Mouse (Mus musculus): ENCODE measurements around the gene Oas1f. TPM values are rescaled to one million over a fixed set of nuclear protein-coding genes. Genes with fewer than 3 reads are reported as not detected.

Gene Oas1f
- total and polyA plus RNA-seq, 3 experiments, result not detected

GRCm38 (mm10) chr5:120869436-120870015 is 22.4 kb downstream of the Oas1f start:
- no peak for DNase-seq (ENCODE audit: extremely low read depth)
- dilution Hi-C loops (cut with MboI; ENCODE audit: extremely low pct_ligation_motif_present, extremely low pct_unique_long_range_greater_than_20kb, low sequenced_read_pairs) (no loop called here), in situ Hi-C loops (cut with MboI; ENCODE audit: low pct_ligation_motif_present, low pct_unique_long_range_greater_than_20kb, low sequenced_read_pairs) (no loop called here)
- TF ChIP-seq USF2 (conservative IDR thresholded peaks at IDR 0.05; ENCODE audit: low read depth, low read length) (no peak), NRF1 (IDR thresholded peaks at IDR 0.05; ENCODE audit: low read depth, low read length) (no peak), GABPA (IDR thresholded peaks at IDR 0.05; ENCODE audit: insufficient replicate concordance, low read depth, low read length) (no peak), SMC3 (IDR thresholded peaks at IDR 0.05; ENCODE audit: low read depth, low read length) (no peak), NELFE (IDR thresholded peaks at IDR 0.05; ENCODE audit: low read depth, low read length) (no peak)
- Histone ChIP-seq H3K27ac (ENCODE audit: insufficient read depth, low read depth) (no peak overlapping the region), H3K79me2 (replicated peaks; ENCODE audit: control insufficient read depth, extremely low read depth, insufficient read depth, poor library complexity, severe bottlenecking) (no peaks in the 10 kb centered on the region), H3K27me3 (replicated peaks) (peaks cover 86% of the 10 kb centered on the region), H3K36me3 (replicated peaks in 1 of 2; ENCODE audit: control insufficient read depth in 1 of 2, insufficient read depth in 1 of 2, low read length in 1 of 2) (no peaks in the 10 kb centered on the region), H3K9me3 (replicated peaks; ENCODE audit: low read length) (peaks cover 4% of the 10 kb centered on the region), H3K4me3 (replicated peaks in 1 of 3; ENCODE audit: low read depth in 2 of 3, low read length in 2 of 3, poor library complexity in 1 of 3) (no peak overlapping the region), H3K9ac (ENCODE audit: insufficient read depth, low read depth) (no peak overlapping the region), H3K4me2 (ENCODE audit: insufficient read depth, low read depth, poor library complexity, severe bottlenecking) (no peak overlapping the region), H3K4me1 (ENCODE audit: control insufficient read depth in 1 of 2, insufficient read depth in 2 of 2) (no peaks in the 10 kb centered on the region)

DNA sequence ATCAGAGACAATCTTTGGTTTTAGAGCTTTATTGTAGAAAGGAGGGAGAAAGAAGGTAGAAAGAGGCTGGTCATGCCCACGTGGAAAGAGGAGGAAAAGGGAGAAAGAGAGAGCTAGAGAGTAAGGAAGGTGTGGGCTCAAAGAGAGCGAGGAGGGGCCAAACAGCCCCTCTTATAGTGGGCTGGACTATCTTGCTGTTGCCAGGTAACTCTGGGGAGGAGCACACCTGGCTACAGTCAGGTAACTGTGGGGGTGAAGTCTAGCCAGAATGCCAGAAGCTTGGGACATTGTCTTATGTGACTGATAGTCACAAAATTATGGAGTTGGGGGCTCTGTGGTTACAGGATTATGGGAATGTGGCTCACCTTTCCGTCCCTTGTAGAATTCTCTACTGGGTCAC is 22.9 kb downstream of the Oas1f start:
- no peak overlapping the region for H3K27ac ChIP-seq (ENCODE audit: insufficient read depth, low read depth)
- no peaks in the 10 kb centered on the region for H3K36me3 ChIP-seq (replicated peaks in 1 of 2; ENCODE audit: control insufficient read depth in 1 of 2, insufficient read depth in 1 of 2, low read length in 1 of 2)
- peaks cover 82% of the 10 kb centered on the region for H3K27me3 ChIP-seq (replicated peaks)
- no peaks in the 10 kb centered on the region for H3K4me1 ChIP-seq (ENCODE audit: control insufficient read depth in 1 of 2, insufficient read depth in 2 of 2)
- no peak overlapping the region for H3K4me2 ChIP-seq (ENCODE audit: insufficient read depth, low read depth, poor library complexity, severe bottlenecking)
- H3K9ac ChIP-seq (ENCODE audit: insufficient read depth, low read depth), result no peak overlapping the region
- dilution Hi-C loops (cut with MboI; ENCODE audit: extremely low pct_ligation_motif_present, extremely low pct_unique_long_range_greater_than_20kb, low sequenced_read_pairs) (no loop called here), in situ Hi-C loops (cut with MboI; ENCODE audit: low pct_ligation_motif_present, low pct_unique_long_range_greater_than_20kb, low sequenced_read_pairs) (no loop called here)
- no peak overlapping the region for H3K4me3 ChIP-seq (replicated peaks in 1 of 3; ENCODE audit: low read depth in 2 of 3, low read length in 2 of 3, poor library complexity in 1 of 3)
- H3K9me3 ChIP-seq (replicated peaks; ENCODE audit: low read length), result peaks cover 4% of the 10 kb centered on the region
- no peak for DNase-seq (ENCODE audit: extremely low read depth)
- TF ChIP-seq MAZ (IDR thresholded peaks at IDR 0.05; ENCODE audit: low read depth, low read length) (no peak), CHD2 (IDR thresholded peaks at IDR 0.05; ENCODE audit: low read length) (no peak), KAT2A (IDR thresholded peaks at IDR 0.05; ENCODE audit: insufficient replicate concordance, low read length) (no peak), PAX5 (IDR thresholded peaks at IDR 0.05; ENCODE audit: low read length) (no peak), NELFE (IDR thresholded peaks at IDR 0.05; ENCODE audit: low read depth, low read length) (no peak), ZKSCAN1 (IDR thresholded peaks at IDR 0.05; ENCODE audit: borderline replicate concordance, low read depth, low read length) (no peak), MEF2A (IDR thresholded peaks at IDR 0.05; ENCODE audit: borderline replicate concordance, low read depth, low read length) (no peak), ZC3H11A (IDR thresholded peaks at IDR 0.05; ENCODE audit: low read depth, low read length) (no peak), ETS1 (conservative IDR thresholded peaks at IDR 0.05; ENCODE audit: low read depth, low read length) (no peak), GABPA (IDR thresholded peaks at IDR 0.05; ENCODE audit: insufficient replicate concordance, low read depth, low read length) (no peak), BHLHE40 (IDR thresholded peaks at IDR 0.05; ENCODE audit: low read depth, low read length) (no peak), EP300 (IDR thresholded peaks at IDR 0.05; ENCODE audit: low read length) (no peak), RCOR1 (conservative IDR thresholded peaks at IDR 0.05; ENCODE audit: low read depth, low read length) (no peak), ZMIZ1 (IDR thresholded peaks at IDR 0.05; ENCODE audit: low read depth, low read length) (no peak), MYC (IDR thresholded peaks at IDR 0.05; ENCODE audit: low read depth, low read length) (no peak), MXI1 (IDR thresholded peaks at IDR 0.05; ENCODE audit: low read depth, low read length) (no peak), UBTF (IDR thresholded peaks at IDR 0.05; ENCODE audit: low read depth, low read length) (no peak), HCFC1 (IDR thresholded peaks at IDR 0.05; ENCODE audit: low read depth, low read length) (no peak)
- no peaks in the 10 kb centered on the region for H3K79me2 ChIP-seq (replicated peaks; ENCODE audit: control insufficient read depth, extremely low read depth, insufficient read depth, poor library complexity, severe bottlenecking)

Data from CH12.LX (cell line).